Mouse (Mus musculus) cortical plate, adult 2 months (tissue): ENCODE measurements around the gene Vwa3b.

Source experiments
- CTCF ChIP-seq: fragments of 200-500 bp; IDR thresholded peaks from 2 replicates; pipeline ENCODE4 v1.5.1; 2011; ENCODE audit warnings: mild to moderate bottlenecking, control low read depth, low read length; ENCODE audit not compliant: insufficient read depth; ENCODE audit errors: extremely low read depth
- POLR2A ChIP-seq: fragments of 200-500 bp; IDR thresholded peaks from 2 replicates; pipeline ENCODE4 v1.6.1; 2011; ENCODE audit warnings: mild to moderate bottlenecking, low read length, control low read depth; ENCODE audit not compliant: insufficient read depth; ENCODE audit errors: extremely low read depth

GRCm38 (mm10) chr1:36994296-36994695 is 32.1 kb upstream of the Vwa3b start:
- TF ChIP-seq CTCF (no peak), POLR2A (no peak)
